Mouse (Mus musculus): ENCODE data around the gene Clcnka. TPM values are rescaled to one million over a fixed set of nuclear protein-coding genes. Genes with fewer than 3 reads are reported as not detected.

Gene Clcnka
- total RNA-seq (2021) = under 1 TPM in 1 of 2 experiments, not detected in 1; 0.55 TPM
- long read RNA-seq, experiment 1 = 0 reads
- long read RNA-seq, experiment 2 = 0 reads

- no peak for DNase-seq (ENCODE audit: low spot score in 2 of 2)
Observed at GRCm38 (mm10) chr4:141398545-141398944, at the start of gene Clcnka. Gene Clcnka (minus strand): TSS chr4:141398724.

- no peak for DNase-seq (ENCODE audit: low spot score in 2 of 2)
Observed at GRCm38 (mm10) chr4:141446211-141446610, 47.7 kb upstream of the Clcnka start.

GRCm38 (mm10) chr4:141445328-141445720 is 46.8 kb upstream of the Clcnka start:
- DNase-seq (ENCODE audit: low spot score in 2 of 2) = no peak

- peak; percentile 85 to 90 for DNase-seq (ENCODE audit: low spot score in 2 of 2)
Observed at GRCm38 (mm10) chr4:141444451-141445327, 46.2 kb upstream of the Clcnka start, which contains the start of gene Zbtb17. Gene Zbtb17 (plus strand): TSS chr4:141444654.

DNA sequence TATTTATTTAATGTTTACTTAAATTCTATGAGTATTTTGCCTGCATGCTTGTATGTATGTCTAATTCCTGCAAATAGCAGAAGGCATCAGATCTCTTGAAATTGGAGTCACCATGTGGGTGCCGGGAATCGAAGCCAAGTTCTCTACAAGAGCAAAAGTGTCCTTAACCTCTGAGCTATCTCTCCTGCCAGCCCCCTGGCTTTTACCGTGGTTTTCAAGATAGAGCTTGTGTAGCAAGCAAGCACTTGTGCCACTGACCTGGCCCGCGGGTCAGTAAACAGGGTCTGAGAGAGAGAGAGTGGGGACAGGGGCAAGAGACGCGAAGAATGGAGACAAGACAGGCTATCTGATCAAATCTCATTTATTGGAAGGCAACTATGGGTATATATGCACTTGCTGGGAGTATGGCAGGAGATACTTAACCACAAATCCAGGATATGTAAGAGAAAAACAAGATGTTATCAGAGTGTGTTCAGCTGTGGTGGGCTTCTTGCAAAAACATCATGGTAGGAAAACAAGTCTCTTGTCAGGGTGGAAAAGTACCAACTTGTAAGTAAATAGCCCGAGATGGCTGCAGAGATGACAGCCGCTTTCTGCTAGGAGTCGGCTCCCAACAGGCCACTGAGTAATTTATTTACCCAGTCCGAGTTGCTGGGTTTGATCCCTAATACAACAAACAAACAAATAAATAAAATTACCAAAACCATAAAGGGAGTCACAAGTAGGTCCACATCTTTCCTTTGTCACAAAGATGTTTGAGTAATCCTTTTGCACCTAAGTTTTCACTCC is 45.3 kb upstream of the Clcnka start:
- no peak for DNase-seq (ENCODE audit: low spot score in 2 of 2)

DNA sequence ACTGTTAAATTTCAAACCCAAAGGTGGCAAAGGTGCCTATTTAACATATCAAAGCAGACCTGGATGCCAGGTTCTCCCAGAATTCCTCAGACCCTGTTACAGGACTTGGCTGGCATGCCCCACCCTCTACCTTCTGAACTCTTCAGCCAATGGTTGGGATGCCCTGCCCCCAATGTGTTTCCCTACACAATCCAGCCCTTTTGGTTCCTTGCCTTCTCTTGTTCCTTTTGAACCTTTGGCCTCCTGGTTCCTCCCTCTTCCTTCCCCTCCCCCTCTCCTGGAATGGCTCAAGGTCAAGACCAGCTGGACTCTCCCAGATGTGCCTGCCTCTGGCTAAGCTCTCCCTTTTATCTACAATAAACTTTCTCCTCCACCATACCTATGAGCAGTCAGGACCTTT is 42.4 kb upstream of the Clcnka start:
- no peak for DNase-seq (ENCODE audit: low spot score in 2 of 2)

DNA sequence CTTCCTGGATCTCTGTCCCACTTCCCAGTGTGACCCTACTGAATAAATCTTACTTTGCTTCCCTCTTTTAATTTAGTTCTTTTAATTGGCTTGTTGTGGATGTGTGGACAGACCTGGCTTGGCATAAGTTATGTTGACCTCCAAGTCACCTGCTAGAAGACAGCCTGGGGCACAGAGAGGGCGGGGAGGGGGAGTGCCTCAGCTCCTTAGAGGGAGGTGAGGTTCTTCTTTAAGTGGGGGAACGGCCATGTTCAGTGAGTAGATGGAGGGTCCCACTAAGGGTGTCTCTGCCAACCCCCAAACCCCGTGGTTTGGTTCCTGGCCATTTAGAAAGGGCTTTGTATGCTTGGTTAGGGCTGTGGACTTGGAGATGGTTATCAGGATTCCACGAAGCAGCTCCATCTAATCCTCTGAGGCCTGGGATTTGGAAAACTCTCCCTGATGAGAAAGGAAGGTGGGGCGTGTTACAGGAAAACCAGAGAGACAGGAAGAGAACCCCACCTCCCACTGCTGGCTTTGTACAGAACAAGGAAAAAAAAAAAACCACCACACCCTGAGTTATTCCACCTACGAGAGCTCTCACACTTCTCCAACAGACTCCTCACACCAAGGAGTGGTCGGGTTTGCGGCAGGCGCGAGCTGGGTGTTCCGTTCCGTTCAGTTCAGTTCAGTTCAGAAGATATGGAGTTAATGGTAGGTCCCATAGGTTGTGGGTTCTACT is 40.7 kb upstream of the Clcnka start:
- DNase-seq (ENCODE audit: low spot score in 2 of 2) = no peak

DNA sequence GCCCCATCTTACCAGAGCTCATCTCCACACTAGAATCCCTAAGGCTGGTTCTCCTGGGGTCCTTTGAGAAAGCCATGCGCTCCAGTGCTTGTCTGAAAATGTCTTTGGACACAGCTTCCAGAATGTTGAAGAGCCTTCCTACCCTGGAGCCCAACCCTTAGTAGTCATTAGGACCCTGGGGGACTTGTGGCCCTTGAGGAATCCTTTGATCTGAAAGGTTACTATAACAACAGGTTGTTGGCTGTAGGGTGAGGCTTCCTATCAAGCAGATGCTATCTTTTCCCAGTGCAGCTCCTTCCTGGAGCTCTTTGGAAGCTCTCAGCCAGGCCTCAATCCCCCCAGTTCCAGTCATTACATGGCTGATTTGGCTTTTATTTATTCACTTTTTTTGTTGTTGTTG is 37.5 kb upstream of the Clcnka start, which contains the start of gene Srarp:
TSS of gene Srarp (minus strand) at position 132 of the 400 bp plus-strand sequence.
- DNase-seq (ENCODE audit: low spot score in 2 of 2) = no peak

DNA sequence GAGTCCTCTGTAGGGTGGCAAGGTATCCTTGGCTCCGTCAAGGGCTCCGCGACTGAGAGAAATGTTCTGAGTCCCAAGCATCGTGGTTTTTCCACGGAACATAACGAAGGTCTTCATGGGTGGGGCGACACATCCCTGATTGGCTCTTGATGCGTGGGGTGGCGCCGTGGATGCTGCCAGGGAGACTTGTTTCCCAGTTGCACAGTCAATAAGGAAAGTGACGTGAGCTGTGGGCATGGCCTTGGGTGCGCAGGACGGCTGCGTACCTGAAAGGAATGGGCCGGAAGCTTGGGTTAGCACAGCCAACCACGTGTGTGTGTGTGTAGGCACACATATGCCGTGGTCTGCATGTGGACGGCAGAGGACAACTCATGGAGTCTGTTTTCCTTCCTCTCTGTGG is 34.7 kb upstream of the Clcnka start:
- no peak for DNase-seq (ENCODE audit: low spot score in 2 of 2)

GRCm38 (mm10) chr4:141432666-141433065 is 34.1 kb upstream of the Clcnka start:
- no peak for DNase-seq (ENCODE audit: low spot score in 2 of 2)

GRCm38 (mm10) chr4:141430997-141431396 is 32.5 kb upstream of the Clcnka start:
- peak in 1 of 2 experiments; percentile 55 for DNase-seq (ENCODE audit: low spot score in 2 of 2)

DNA sequence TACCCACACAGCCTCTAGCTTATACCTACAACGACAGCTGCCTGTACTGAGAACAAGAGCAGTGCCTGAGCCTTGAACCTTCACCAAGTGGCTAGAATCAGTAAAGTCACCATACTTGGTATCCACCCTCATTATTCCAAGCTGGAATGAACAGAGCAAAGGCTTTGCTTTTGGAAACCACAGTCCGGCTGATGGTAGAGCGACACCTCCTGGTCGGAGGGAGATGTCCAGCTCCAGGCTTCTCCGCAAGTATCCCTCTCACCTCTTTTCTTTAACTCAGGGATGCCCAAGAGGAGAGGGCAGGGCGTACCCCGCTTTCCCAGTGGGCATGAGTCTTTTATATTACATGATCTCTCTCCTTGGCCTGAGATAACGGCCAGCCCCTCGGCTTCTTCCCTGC is 31.3 kb upstream of the Clcnka start:
- no peak for DNase-seq (ENCODE audit: low spot score in 2 of 2)

DNA sequence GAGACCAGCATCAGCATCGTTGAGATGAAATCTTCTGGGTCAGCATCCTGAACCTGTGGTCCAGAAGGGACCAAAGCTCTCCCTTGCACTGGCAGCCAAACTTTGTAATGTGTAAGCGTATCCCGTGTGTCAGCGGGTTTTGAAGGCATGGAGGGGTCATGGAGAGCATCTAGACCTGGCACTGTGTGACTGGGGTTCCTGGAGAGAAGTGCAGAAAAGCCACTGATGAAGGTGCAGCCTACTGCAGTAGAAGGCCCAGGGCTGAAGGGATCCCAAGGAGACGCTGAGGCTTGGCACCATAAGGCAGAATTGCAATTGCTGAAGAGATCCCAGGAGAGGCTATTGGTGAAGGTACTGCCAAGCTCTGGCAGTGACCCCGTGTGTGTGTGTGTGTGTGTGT is 30.9 kb upstream of the Clcnka start:
- no peak for DNase-seq (ENCODE audit: low spot score in 2 of 2)

DNA sequence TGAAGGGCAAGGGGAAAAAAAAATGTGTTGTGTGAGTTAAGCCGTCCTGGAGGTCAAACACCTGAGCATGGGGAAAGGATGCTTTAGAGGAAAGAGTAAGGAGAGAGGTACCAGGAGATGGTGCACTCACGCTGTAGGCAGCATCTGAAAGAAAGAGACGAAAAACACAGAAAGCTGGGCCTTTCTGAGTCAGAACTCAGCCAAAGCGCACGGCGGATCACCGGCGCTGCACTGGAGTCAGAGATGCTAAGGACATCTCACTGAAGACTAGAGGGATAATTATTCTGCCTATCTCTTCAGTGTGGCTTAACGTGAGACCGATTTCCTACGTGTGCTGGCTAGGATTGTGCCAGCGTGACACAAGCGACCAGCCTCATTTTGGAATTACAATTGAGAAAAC is 29.4 kb upstream of the Clcnka start:
- DNase-seq (ENCODE audit: low spot score in 2 of 2) = no peak

DNA sequence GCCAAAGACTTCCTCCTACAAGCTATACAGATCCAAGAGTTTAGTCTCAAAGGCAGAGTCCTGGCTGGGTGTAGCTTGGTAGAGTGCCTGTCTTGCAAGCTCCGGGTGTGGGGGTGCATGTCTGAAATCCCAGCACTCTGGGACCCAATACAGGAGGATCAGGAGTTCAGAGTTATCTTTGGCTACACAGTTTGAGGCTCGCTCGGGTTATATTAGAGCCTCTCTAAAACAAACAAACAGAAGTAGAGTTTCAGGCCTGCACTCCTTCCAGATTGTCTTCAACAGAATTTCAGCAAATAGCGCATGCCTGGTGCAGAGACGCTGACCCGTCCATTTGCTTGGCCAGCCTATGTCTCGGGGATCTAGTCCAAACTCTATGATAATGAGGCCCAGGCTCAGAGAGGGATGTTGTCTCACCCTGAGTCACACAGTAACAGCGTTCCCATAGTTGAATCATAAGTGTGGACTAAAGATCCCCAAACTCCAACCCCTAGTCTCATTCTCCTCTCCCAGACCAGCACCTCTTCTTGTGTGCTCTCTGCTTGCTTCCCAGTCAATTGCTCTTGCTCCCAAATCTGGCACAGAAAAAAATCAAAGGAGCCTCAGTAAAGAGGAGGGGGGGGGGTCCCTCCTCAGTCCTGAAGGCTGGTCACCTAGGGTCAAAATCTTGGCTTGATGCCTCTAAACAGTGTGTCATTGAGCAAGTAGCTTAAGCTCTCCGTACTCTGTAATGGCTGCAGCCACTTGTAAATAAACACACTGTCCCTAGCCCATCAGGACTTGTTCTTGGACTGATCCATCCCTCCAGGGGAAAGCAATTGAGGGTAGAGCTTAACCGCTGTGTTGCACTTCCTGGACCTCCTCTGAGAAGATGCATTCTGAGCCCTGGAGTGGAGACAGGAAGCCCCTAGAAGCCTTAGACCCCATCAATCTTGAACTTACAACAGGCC is 28.5 kb upstream of the Clcnka start:
- peak in 1 of 2 experiments; percentile 24 for DNase-seq (ENCODE audit: low spot score in 2 of 2)

DNA sequence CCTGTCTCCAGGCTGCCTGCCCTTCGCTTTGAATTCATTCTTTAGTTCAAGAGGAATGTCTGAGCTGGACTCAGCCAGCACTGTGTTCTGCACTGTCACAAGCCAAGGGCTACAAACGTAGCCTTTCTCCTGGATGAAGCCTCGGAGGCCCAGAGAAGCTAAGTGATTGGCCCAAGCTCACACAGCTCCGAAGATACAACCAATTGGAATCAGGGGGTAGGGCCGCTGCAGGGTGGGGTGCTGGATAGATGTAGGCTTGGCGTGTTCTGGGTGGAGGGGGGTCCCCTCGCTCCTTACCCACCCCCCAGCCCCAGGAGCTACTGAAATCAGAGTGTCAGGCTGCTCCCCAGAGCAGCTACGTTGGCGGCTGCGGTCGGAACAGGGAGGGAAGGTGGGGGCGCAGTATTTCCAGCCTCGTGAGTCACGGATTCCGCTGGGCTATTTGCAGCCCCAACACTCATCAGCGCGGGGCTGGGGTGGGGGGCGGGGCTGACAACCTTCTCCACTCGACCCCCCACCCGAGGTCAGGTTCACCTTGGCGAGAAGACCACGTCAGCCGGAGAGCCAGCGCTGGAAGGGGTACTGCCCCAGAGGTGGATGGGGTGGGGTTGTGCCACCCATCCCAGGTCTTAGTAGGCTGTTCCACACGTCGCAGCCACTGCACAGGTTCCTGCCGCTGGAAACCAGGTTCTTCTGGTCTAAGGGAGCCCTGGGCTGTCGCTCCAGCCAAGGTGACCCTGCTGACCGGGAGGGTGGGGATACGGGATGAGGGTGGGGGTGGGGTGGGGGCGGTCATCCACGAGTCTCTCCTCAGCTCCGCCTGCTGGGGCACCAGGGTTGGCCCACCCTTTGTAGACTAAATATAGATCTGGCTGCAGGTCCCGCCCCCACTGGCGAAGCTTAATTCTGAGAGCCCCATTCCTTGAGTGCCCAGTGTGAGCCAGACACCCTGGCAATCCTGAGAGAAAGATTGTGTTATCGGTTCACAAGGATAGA is 27.3 kb upstream of the Clcnka start:
- DNase-seq (ENCODE audit: low spot score in 2 of 2) = peak; percentile 53 to 71

- DNase-seq (ENCODE audit: low spot score in 2 of 2) = no peak
Observed at GRCm38 (mm10) chr4:141423691-141424431, 25.3 kb upstream of the Clcnka start.

DNA sequence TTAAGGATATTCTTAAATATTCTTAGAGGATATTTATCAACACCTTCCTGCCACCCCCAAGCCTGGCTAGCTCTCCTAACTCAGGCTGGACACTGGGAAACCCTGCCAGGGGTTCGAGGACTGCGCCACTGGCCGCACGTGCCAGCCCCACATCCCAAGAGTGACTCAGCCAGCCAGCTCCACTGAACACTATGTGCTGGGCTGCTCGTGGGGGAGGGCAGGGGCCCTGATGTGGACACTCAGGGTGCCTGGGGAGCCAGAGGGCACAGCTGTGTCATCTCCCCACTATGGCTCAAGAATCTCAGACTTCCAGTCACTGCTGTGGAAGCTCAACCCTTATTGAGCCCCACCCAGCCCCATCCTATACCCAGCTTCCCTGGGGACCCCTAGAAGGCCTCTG is 24.8 kb upstream of the Clcnka start:
- no peak for DNase-seq (ENCODE audit: low spot score in 2 of 2)
